Mouse (Mus musculus): ENCODE data around the gene Brf1. TPM values are rescaled to one million over a fixed set of nuclear protein-coding genes. Genes with fewer than 3 reads are reported as not detected.
A peak's percentile ranks its signal among the peaks of the same experiment; 100 is the strongest.

Brf1 gene
- polyA plus RNA-seq (2016; fragmentation: Nextera tagmentation; extraction: Ambion mirVana): 50.8 and 58.1 TPM in 2 replicates

DNA sequence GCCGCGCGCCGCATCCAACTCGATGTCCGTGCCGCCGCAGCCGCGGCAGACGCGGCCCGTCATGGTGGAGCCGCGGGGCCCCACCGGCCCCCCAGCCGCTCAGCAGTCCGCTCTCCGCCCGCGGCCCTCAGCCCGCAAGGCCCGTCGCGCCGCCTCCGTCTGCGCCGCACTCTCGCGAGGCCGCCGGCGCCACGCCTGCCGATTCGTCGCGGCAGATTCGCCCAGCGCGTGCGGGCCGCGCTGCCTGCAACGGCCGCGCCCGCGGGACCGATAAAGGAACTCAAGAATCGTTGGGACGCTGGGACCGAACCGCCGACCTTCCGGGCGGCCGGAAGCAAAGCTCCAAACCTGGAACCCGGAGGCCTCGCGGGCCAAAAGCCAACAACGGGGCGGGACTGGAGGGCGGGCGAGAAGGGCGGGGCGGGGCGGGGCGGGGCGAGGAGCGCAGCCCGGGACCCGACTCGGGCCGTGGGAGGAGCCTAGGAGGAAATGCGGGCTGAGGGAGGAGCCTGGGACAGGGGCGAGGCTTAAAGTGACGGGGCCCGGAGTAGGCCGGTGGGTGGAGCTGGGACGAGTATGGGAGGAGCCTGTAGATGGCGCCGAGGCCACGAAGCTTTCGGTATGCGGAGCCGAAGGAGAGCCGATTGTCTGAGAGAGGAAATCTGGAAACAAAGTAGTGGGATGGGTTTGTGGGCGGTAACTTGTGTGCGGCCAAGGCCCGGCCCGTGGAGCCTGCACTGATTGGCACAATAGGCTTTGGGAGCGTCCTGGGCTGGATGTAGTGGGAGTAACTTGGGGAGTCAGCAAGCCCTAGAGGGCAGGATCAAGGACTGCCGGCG, at the start of gene Brf1:
Gene Brf1 (minus strand): TSS at position 411 of the 839 bp plus-strand sequence.
- under 1% methylated on average over 94 of the region's 96 CpGs for WGBS

GRCm38 (mm10) chr12:113049836-113050235, 49.3 kb upstream of the Brf1 start:
- Histone ChIP-seq H3K27me3 (ENCODE audit: poor library complexity, severe bottlenecking) (no peaks in the 10 kb centered on the region), H3K4me1 (peaks cover 12% of the 10 kb centered on the region), H3K27ac (no peak overlapping the region), H3K9me3 (no peaks in the 10 kb centered on the region), H3K4me3 (no peak overlapping the region), H3K36me3 (replicated peaks) (peaks cover 96% of the 10 kb centered on the region)
- WGBS: 91% methylated on average over 9 of the region's 9 CpGs
- no peak for DNase-seq (ENCODE audit: extremely low spot score, low spot score)

More for the DNA sequence above, at the start of gene Brf1:
- H3K4me1 ChIP-seq: peaks cover 37% of the 10 kb centered on the region
- H3K4me3 ChIP-seq: peak within 1 kb of the TSS; percentile 91
- peaks cover 26% of the 10 kb centered on the region for H3K36me3 ChIP-seq (replicated peaks)
- H3K27ac ChIP-seq: peak within 1 kb of the TSS; percentile 97
- no peaks in the 10 kb centered on the region for H3K27me3 ChIP-seq (ENCODE audit: poor library complexity, severe bottlenecking)
- peak; percentile 99 for DNase-seq (ENCODE audit: extremely low spot score, low spot score)
- H3K9me3 ChIP-seq: no peaks in the 10 kb centered on the region

GRCm38 (mm10) chr12:113048103-113048502, 47.6 kb upstream of the Brf1 start:
- H3K9me3 ChIP-seq: no peaks in the 10 kb centered on the region
- WGBS: 90% methylated on average over 5 of the region's 5 CpGs
- H3K4me3 ChIP-seq: no peak overlapping the region
- H3K36me3 ChIP-seq (replicated peaks): peaks cover 90% of the 10 kb centered on the region
- H3K27me3 ChIP-seq (ENCODE audit: poor library complexity, severe bottlenecking): no peaks in the 10 kb centered on the region
- no peak overlapping the region for H3K27ac ChIP-seq
- DNase-seq (ENCODE audit: extremely low spot score, low spot score): no peak
- peaks cover 12% of the 10 kb centered on the region for H3K4me1 ChIP-seq

GRCm38 (mm10) chr12:113046861-113047260, 46.4 kb upstream of the Brf1 start:
- no peaks in the 10 kb centered on the region for H3K9me3 ChIP-seq
- 93% methylated on average over 15 of the region's 15 CpGs for WGBS
- no peaks in the 10 kb centered on the region for H3K27me3 ChIP-seq (ENCODE audit: poor library complexity, severe bottlenecking)
- H3K27ac ChIP-seq: no peak overlapping the region
- H3K4me1 ChIP-seq: peaks cover 9% of the 10 kb centered on the region
- no peak overlapping the region for H3K4me3 ChIP-seq
- H3K36me3 ChIP-seq (replicated peaks): peaks cover 78% of the 10 kb centered on the region
- DNase-seq (ENCODE audit: extremely low spot score, low spot score): no peak

GRCm38 (mm10) chr12:113044916-113045677, 44.6 kb upstream of the Brf1 start:
- peaks cover 5% of the 10 kb centered on the region; the same call in 1 of the 2 replicates for H3K4me1 ChIP-seq
- H3K27me3 ChIP-seq (ENCODE audit: poor library complexity, severe bottlenecking): no peaks in the 10 kb centered on the region
- peaks cover 64% of the 10 kb centered on the region for H3K36me3 ChIP-seq (replicated peaks)
- no peak overlapping the region for H3K4me3 ChIP-seq
- DNase-seq (ENCODE audit: extremely low spot score, low spot score): no peak
- H3K27ac ChIP-seq: no peak overlapping the region
- no peaks in the 10 kb centered on the region for H3K9me3 ChIP-seq
- WGBS: 84% methylated on average over 3 of the region's 3 CpGs

DNA sequence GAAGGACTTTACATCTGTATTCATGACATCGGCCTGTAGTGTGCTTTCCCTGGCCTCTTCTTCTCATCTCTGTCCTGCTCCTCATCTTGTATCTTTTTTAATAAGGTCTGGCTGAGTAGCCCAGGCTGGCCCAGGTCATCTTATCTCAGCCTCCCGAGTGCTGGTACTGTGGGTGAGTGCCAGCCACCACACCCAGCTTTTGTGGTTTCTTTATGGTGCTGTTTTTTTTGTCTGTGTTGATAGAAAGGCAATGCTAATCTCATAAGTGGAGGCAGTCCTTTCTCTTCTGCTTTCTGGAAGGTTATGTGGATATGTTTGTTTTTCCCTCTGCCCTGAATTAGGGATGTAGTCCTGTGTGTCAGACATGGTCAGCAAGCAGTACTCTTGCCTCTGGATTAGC, 42.0 kb upstream of the Brf1 start:
- Histone ChIP-seq H3K27ac (no peak overlapping the region), H3K9me3 (no peaks in the 10 kb centered on the region), H3K36me3 (replicated peaks) (peaks cover 41% of the 10 kb centered on the region), H3K4me1 (peaks cover 5% of the 10 kb centered on the region; the same call in 1 of the 2 replicates), H3K4me3 (no peak overlapping the region), H3K27me3 (ENCODE audit: poor library complexity, severe bottlenecking) (no peaks in the 10 kb centered on the region)
- 96% methylated on average over 2 of the region's 2 CpGs for WGBS
- no peak for DNase-seq (ENCODE audit: extremely low spot score, low spot score)

DNA sequence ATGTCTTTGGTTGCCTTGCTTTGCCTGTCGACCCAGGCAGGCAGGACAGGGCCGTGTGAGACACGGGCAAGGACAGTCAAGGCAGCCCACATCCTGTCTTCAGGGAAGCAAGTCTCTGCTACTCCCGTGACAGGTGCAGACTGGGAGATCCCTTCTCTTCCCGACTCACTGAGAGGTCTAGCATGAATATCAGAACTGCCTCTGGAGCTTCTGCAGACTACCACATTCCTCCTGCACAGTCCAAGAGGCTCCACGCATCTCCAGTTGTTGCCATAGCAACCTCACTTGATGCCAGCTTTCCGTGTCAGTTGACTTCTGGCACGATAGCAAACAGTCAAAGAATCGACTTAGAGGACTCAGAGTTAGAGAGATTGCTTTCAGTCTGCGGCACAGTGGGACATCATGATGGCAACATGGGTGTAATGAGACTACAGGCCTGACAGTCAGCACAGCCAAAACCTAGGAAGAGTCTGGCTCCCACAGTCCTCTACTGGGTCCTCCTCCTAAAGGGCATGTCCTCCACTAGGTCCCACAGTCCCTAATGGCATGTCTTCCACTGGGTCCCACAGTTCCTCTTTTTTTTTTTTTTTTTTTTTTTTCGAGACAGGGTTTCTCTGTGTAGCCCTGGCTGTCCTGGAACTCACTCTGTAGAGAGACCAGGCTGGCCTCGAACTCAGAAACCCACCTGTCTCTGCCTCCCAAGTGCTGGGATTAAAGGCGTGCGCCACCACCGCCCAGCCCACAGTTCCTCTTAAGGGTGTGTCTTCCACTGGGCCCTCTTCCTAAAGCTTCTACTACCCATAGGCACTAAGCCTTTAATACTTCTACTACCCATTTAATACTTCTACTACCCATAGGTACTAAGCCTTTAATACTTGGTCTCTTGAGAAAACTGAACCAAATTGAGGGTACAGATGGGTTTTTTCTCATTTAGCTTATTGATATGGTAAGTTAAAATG, 41.3 kb upstream of the Brf1 start:
- H3K4me3 ChIP-seq: no peak overlapping the region
- 87% methylated on average over 15 of the region's 15 CpGs for WGBS
- peaks cover 33% of the 10 kb centered on the region for H3K36me3 ChIP-seq (replicated peaks)
- H3K27ac ChIP-seq: no peak overlapping the region
- peaks cover 5% of the 10 kb centered on the region; the same call in 1 of the 2 replicates for H3K4me1 ChIP-seq
- DNase-seq (ENCODE audit: extremely low spot score, low spot score): no peak
- H3K27me3 ChIP-seq (ENCODE audit: poor library complexity, severe bottlenecking): no peaks in the 10 kb centered on the region
- H3K9me3 ChIP-seq: no peaks in the 10 kb centered on the region

GRCm38 (mm10) chr12:113038414-113038813, 37.9 kb upstream of the Brf1 start:
- H3K27me3 ChIP-seq (ENCODE audit: poor library complexity, severe bottlenecking): no peaks in the 10 kb centered on the region
- H3K9me3 ChIP-seq: no peaks in the 10 kb centered on the region
- 90% methylated on average over 4 of the region's 4 CpGs for WGBS
- no peak overlapping the region for H3K4me3 ChIP-seq
- H3K36me3 ChIP-seq (replicated peaks): 0 out of 2 replicates have a peak, but pooled peaks cover 6% of the 10 kb centered on the region
- DNase-seq (ENCODE audit: extremely low spot score, low spot score): no peak
- peaks cover 8% of the 10 kb centered on the region for H3K4me1 ChIP-seq
- H3K27ac ChIP-seq: no peak overlapping the region

DNA sequence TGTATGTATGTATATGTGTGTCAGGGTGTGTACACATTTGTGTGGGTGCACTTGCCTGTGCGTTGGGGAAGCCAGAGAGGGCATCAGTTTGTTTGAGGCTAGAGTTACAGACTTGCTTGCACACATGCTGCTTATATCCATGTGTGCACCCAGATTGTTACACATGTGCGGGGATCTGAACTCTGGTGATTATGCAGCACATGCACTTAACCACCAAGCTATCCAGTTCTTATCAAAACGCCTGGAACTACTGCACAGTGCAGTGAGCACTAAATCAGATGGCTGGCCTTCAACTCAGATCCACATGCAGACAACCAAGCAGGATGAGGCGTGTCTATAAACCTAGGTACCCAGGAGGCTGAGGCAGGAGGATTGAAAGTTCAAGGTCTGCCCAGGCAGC, 36.5 kb upstream of the Brf1 start:
- Histone ChIP-seq H3K36me3 (replicated peaks) (0 out of 2 replicates have a peak, but pooled peaks cover 6% of the 10 kb centered on the region), H3K9me3 (no peaks in the 10 kb centered on the region), H3K27me3 (ENCODE audit: poor library complexity, severe bottlenecking) (no peaks in the 10 kb centered on the region), H3K27ac (no peak overlapping the region), H3K4me3 (no peak overlapping the region), H3K4me1 (peaks cover 21% of the 10 kb centered on the region)
- WGBS: 86% methylated on average over 4 of the region's 4 CpGs
- no peak for DNase-seq (ENCODE audit: extremely low spot score, low spot score)

GRCm38 (mm10) chr12:113035093-113035492, 34.6 kb upstream of the Brf1 start:
- Histone ChIP-seq H3K36me3 (replicated peaks) (peaks cover 3% of the 10 kb centered on the region; the same call in 1 of the 2 replicates), H3K4me3 (no peak overlapping the region), H3K9me3 (no peaks in the 10 kb centered on the region), H3K27me3 (ENCODE audit: poor library complexity, severe bottlenecking) (no peaks in the 10 kb centered on the region), H3K27ac (no peak overlapping the region), H3K4me1 (peaks cover 26% of the 10 kb centered on the region)
- no peak for DNase-seq (ENCODE audit: extremely low spot score, low spot score)
- WGBS: 90% methylated on average over 2 of the region's 2 CpGs

DNA sequence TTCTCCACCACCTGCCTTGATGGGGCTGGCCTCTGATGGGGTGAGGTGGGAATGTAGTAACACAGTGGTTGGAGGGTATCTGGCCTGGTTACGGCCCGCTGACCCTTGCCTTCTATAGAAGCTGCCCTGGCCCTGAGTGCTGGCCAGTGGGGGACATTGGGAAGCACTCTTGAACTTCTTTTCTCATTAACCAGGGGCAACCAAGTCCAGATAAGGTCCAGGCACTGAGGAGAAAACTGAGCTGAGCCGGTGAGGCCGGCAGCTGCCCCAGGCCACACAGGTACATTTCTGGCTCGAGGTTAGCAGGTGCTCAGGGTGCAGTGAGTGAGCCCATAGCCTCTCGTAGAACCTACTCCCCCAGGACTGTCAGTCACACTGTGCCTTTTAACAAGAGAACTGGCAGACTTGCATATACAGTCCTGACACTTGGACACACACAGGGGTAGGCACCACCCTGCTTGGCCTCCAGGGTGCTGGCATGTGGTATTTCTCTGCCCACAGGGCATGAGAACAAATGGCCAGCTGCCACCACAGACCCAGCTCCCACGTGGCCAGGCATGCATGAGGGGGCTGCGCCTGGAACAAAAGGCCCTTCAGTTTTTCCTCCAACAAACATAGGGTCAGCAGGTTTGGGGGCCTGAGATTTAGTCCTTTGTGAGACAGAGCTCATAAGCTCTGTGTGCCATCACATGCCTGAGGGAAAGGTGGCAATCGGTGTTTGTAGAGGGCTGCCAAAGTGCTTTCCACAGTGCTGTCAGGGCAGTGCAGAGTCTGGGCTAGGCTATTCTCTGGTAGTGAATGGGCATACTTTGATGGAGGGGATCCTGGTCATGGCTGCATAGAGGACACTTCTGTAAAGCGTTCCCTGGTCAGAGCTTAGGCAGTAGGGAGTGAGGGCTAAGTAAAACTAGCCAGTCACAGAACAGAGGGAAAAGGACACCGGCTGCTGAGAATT, 32.1 kb upstream of the Brf1 start:
- DNase-seq (ENCODE audit: extremely low spot score, low spot score): no peak
- no peaks in the 10 kb centered on the region for H3K9me3 ChIP-seq
- H3K36me3 ChIP-seq (replicated peaks): peaks cover 14% of the 10 kb centered on the region
- WGBS: 82% methylated on average over 11 of the region's 11 CpGs
- peaks cover 41% of the 10 kb centered on the region for H3K4me1 ChIP-seq
- peak overlapping the region; percentile 51; the same call in 1 of the 2 replicates for H3K27ac ChIP-seq
- no peak overlapping the region for H3K4me3 ChIP-seq
- H3K27me3 ChIP-seq (ENCODE audit: poor library complexity, severe bottlenecking): no peaks in the 10 kb centered on the region
